Mouse (Mus musculus) right cerebral cortex, postnatal 4 days (tissue): ENCODE data around the gene Polr3c.
"Not testable (repeated sequence)": the region's sequence is repeated elsewhere in the genome, so short reads cannot be mapped to it uniquely, and the experiment has no call there.

Experiments used
- DNase-seq: peaks from one replicate; pipeline ENCODE4 v3.0.0-alpha.2; 2022

The Polr3c gene

DNA sequence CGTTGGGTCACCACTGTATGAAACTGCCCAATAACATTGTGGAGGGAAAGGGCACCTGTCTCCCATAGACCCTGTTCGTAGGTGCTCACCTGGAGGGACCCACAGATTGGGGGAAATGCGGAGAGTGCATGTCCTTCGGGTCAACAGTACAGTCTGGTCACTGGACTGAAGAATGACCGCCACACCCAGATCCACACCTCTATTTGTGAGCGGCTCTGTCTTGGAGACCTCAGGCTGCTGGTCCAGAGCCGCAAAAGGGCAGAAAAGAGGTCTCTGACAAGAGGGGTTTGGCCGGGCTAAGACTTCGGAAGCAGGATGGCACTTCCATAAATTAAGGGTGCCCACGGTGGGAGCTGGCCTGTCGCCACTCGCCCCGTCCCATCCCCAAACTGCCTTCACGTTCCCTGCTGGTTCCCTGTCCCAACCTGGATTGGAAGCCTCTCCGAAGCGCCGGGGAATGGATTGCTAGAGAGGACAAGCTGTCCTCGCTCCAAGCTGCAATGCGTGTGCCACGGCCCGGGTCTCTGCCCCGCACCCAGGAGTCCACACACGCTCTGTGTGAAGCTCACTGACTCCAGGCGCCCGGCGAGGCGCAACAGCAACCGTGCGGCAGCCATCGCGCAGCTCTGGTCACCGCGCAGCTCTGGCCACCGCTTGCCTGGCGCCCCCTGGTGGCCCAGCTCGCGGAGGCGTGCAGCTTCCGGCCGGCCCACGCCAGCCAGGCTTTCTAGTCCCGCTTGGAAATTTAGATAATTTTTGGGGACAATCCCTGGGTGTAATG, 19.3 kb downstream of the Polr3c start, which contains the start of gene Nudt17:
TSS of gene Nudt17 (minus strand) at position 660 of the 781 bp plus-strand sequence.
- DNase-seq = peak; percentile 89

DNA sequence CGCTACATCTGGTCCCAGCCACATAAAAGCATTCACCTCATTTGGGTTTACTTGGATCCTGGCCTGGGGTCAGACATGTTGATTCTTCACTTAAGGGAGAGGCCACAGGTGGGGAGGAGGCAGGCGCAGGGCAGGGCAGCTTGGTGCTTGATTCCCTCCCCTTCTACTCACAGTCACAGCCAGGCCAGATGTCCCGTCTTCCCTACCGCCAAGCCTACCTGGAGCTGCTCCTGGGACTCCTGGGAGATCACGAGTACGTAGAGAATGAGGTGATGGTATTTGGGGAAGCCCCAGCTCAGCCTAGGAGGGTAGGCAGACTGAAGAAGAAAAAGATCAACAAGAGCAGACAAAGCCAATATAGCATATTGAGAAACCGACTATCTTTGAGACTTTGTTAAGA, 20.4 kb downstream of the Polr3c start:
- DNase-seq = no peak

DNA sequence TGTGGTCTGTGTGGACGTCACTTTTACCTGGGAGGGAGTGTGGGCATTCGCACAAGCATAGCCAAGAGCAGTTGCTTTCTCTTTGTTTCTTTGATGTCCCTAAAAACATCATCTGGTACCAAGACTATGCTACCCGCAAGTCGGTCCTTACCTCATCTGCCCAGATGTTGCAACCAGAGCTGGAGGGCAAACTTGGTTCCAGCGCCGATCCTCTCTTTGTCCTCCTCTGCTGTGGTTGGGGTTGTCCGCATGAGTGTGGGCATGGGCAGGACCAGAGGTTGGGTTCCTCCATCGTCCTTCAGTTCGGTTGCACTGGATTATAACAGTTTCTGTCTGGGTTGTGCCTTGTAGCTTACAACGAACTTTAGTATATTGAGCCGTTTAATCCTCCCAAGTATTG, 21.2 kb downstream of the Polr3c start:
- DNase-seq = no peak

DNA sequence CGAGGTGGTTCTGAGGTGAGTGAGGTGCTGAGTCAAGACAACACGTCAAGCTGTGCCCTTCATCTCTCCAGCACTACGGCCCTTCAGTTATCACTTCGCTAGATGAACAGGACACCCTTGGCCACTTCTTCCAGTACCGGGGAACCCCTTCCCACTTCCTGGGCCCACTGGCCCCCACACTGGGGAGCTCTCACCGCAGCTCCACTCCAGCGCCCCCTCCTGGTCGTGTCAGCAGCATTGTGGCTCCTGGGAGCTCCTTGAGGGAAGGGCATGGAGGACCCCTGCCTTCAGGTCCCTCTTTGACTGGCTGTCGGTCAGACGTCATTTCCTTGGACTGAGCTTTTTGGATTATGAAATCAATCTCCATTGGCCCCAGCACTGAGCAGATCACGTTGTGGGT, 22.6 kb downstream of the Polr3c start:
- peak; percentile 46 for DNase-seq

DNA sequence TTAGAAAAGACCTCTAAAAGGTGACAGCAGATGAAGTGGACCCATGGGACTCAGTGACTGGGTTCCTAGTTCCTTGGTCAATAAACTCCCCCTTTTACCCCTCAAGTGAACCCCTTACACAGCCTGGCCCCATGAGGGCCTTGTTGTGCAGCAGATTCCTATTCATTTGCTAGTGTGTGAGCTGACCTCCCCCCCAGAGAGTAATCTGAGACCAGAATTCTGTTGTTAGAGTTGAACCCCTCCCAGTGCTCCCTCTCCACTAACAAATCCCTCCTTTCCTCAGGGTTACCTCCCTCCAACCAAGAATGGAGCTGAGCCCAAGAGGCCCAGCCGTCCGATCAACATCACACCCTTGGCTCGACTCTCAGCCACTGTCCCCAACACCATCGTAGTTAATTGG, 26.4 kb downstream of the Polr3c start:
- DNase-seq = no peak

DNA sequence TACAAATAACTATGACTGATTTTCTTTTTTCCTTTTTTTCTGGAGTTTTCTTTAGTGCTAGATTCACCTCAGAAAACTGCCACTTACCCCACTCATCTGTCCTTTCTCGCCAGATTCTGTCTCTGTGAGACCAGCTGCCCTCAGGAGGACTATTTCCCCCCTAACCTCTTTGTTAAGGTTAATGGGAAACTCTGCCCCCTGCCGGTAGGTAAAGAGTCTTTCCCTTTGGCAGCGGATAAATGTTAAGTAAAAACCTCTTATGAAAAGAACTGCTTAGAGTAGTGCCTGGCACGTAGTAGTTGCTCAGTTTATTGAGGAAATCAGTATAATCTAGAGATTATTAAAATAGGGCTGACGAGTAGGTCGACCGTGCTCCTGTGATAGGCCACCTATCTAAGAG, 27.1 kb downstream of the Polr3c start:
- DNase-seq = no peak

DNA sequence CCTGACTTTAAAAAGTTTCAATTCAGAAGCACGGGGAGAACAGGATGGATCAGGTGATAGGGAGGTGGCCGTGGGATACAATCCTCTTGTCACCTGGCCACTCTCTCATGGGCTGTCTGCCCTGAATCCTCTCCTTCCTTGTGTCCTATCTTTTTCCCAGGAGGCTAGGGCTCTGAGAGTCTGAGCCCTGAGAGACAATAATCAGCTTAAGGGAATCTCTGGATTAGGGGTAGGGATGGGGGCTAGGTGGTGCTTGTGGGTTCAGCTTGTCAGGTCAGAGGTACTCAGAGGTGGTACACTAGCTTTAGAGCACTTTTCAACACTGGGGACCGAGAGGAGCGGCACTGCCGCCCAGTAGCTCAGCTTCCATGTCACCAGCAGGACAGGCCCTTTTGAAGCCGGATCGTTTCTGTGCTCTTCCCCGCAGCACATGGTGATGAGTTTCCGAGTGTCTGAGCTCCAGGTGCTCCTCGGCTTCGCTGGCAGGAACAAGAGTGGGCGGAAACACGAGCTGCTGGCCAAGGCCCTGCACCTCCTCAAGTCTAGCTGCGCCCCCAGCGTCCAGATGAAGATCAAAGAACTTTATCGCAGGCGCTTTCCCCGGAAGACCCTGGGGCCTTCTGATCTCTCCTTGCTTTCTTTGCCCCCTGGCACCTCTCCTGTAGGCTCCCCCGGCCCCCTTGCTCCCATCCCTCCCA, 28.3 kb downstream of the Polr3c start:
- no peak for DNase-seq

DNA sequence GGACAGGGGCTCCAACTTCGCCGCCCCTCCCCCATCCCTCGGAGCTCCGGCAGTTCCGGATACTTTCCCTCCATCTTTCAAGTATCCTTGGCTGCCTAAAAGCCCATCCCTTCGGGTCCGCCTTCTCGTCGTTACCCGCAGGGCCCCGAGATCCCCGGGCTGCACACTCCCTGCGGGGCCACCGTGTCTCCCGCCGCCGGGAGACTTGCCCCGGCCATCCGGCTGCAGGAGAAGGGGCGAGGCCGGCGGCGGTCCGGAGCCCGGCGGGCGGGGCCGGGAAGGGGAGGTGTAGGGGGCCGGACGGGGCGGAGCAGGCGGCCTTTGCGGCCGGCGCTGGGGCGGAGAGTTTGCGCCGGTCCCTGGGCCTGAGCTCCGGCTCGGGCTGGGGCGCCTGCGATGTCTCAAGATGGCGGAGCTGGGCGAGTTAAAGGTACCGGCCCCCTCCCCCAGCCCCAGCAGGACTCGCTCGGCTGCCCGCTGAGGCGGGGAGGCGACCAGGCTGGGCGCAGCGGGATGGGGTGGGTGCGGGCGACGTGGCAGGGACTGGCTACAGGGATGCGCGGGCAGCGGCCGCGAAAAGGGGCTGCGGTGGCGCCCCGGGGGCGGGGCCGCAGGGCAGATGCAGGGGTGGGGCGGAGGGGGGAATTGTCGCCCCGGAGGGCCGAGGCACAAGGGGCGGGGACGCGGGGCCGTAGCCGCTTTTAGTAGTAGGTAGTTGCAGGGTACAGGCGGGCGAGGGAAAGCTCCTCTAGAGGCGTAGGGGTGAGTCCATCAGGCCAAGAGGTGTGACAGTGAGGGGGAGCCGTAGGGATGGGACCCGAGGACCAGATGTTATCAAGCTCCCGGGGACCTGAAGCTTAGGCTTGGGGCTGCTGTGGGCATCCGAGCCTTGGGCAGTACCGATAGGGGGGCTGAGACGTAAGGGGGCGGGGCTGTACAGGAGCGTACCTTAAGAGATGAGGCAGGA, 30.4 kb downstream of the Polr3c start:
- DNase-seq = peak; percentile 76

DNA sequence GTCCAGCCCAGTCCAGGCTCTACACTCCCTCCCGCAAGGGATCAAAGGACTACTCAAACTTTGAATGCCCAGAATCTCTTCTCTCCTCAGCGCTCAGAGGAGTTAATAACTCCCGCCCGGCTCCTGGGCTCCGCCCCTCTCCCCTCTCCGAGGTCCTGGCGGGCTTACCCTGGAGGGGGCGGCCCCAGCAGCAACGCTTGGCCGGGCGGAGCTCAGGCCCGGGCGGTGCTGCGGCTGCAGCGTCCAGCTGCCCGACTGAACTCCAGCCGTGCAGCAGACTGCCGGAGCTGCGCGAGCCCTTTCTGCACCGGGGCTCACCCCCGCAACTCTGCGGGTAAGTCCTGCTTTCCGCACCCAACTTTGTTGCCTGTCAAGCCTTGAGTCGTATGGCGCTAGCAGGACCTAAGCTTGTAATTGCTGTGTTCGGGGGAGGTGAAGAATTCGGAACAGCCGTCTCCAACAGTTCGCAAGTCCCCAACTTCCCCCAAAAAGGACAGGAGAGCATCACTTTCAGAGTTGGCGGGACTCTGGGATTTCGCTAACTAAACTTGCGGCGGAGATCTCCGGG, 31.1 kb downstream of the Polr3c start, which contains the start of gene Pias3:
TSS of gene Pias3 (plus strand) at position 187 of the 568 bp plus-strand sequence.
- peak; percentile 45 for DNase-seq

DNA sequence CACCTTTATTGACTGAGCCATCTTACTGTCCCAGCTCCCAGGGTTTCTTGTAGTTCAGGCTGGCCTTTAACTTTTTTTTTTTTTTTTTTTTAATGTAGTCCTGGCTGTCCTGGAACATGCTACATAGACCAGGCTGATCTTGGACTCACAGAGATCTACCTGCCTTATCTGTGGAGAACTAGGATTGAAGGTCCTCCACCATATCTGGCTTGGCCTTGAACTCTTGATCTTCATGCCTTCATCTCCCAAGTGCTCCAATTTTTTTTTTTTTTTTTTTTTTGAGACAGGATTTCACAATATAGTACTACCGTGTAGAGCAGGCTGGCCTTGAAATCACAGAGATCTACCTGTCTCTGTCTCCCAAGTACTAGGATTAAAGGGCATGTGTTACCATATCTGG, 33.8 kb downstream of the Polr3c start:
- DNase-seq = no peak

DNA sequence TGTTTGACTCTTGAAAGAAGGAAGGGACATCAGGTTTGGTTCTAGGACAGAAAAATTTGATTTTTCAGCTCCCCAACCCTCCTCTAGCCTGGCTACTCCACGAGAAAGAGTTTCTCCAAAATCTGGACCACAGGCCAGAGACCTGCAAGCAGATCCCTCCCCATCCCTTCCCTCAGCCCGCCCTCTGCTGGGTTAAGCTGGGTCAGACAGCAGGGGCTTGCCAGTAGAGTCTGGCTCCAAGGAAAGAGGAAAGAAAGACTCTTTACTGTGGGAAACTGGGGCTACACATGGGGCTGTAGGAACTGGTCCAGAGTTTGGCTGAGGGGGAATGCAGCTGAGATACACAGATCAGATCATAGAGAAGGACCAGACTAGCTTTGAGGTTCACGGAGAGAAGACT, 34.9 kb downstream of the Polr3c start:
- no peak for DNase-seq

DNA sequence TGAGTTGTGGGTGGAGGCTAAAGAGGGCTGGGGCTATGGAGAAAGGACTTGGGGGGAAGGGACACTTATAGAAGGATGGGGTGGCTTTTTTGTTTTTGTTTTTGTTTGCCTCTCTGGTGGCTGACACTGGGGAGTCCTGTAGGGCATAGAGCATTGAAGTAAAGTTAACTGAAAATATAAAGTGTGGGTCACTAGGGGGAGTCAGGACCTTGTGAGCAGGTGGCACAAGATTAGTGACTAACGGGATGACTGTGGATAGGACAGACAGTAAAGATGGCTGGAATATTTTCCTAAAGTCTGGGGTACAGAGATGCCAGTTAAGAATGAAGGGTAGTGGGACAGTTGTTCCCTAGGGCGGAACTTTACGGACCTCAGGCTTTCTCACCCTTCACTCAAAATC, 37.1 kb downstream of the Polr3c start:
- no peak for DNase-seq

DNA sequence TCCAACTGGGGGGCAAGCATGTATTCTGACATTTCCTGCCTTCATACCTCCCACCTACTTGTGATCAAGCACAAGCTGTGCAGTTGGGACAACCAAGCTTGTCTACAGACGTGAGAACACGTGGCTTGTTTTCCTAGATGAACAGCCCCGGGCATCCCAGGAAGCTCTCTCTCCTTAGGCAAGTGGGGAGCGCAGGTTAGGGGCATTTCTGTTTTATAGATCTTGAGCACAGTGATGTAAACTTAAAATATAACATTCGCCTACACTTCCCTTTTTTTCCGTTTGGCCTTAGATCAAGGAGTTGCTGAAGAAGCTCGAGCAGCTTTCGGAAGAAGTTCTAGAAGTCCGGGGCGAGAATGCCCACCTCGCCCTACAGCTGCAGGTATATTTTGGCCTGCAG, 38.6 kb downstream of the Polr3c start:
- DNase-seq = no peak

DNA sequence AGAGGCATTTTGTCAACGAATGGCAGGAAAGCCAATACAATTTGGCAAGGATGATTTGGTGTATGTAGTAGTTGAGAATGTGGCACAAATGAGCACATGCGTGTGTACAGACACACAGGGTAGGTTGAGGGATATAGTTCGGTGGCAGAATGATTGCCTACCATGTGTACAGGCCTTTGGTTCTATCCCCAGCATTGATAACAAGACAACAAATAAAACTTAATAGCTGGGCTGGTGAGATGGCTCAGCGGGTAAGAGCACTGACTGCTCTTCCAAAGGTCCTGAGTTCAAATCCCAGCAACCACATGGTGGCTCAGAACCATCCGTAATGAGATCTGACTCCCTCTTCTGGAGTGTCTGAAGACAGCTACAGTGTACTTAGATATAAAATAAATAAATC, 41.4 kb downstream of the Polr3c start:
- not testable (repeated sequence) for DNase-seq

DNA sequence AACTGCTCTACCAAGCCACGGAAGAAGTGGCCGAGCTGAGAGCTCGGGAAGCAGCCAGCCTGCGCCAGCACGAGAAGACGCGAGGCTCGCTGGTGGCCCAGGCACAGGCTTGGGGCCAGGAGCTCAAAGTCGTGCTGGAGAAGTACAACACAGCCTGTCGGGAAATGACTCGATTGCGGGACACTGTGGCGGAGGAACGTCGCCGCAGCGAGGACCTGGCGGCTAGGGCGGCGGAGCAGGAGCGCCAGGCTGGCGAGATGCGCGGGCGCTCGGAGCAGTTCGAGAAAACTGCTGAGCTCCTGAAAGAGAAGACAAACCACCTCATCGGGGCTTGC, 42.6 kb downstream of the Polr3c start:
- DNase-seq = no peak

DNA sequence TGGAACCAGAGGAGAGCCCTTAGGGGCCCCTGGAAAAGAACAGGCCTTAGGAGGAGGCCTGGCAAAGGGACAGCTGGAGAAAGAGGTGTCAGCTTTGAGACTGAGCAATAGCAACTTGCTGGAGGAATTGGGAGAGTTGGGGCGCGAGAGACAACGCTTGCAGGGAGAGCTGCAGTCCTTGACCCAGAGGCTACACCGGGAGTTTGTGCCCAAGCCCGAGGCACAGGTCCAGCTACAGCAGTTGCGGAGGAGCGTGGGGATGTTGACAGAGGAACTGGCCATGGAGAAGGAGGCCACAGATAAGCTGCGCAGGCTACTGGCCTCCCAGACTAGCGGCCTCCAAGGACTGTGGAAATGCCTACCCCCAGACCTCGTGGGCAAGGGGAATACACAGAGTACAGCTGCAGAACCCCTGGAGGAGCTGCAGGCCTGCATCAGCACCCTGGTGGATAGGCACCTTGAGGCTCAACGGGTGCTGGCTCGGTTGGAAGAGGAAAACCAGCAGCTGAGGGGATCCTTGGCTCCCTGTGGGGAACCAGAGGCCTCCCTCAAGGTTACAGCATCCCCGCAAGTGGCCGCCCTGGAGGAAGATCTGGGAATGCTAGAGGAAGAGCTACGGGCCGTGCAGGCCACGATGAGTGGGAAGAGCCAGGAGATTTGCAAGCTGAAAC, 43.1 kb downstream of the Polr3c start:
- DNase-seq = no peak

DNA sequence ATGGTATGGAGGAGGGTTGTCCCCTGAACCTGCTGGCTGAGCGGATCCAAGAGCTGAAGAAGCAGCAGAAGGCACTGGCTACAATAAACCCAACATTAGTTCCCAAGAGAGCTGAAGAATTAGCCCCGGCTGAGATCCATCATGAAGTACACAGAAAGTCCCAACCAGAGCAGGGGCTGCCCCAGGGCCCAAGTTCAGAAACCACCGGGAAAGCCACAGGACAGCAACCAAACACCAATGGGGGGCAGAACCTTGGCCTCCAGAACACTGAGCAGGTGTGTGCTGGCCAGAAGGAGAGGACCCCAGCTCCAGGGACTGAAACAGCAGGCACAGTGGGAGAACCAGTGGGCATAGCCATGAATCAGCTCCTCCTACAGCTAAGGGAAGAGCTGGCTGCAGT, 43.9 kb downstream of the Polr3c start:
- no peak for DNase-seq

DNA sequence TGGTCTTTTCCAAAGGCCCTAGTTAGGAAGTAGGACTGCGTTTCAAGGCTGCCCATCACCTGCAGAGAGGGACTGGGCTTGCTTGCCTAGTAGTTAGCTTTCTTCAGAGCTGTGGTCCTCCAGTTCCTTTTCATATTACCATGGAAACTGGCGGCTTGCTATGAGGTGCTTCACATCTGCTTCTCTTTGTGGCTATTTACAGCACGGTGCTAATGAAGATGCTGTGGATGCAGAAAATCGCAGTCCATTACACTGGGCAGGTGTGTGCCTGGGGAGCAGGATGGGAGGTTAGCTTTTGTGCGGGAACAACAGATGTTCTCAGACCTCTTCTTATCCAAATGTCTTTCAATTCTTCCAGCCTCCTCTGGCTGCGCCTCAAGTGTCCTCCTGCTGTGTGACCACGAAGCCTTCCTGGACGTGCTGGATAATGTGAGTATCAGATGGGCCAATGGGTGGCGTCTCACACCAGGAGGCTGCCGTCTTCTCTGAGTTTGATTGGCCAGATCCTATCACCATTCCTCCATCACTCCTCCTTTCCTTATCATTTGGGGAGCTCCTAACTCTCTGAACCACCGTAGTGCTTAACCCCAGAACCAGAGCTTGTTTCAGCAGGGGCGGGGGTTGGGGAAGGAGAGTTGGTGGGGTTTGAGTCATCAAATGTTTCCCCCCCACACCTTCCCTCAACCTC, 47.0 kb downstream of the Polr3c start:
- no peak for DNase-seq

DNA sequence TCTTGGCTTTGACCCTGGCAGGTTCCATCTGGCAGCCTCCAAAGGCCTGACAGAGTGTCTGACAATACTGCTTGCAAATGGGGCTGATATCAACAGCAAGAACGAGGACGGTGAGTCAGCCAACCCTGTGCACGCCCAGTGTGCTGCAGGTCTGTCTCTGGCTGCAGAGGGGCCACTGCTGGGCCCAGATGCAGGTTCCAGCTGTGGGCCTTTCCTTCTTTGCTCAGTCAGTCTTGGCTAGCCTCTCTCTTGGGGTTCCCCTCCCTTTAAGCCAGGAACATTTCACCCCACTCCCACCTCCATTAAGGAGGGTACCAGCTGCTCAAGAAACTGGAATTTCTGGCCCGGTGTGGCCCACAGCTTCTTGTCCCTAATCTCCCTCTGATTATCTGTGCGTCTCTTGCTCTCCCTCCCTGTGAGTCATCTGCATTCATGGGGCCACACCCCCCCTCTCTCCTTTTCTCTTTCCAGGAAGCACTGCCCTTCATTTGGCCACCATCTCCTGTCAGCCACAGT, 48.2 kb downstream of the Polr3c start:
- no peak for DNase-seq

DNA sequence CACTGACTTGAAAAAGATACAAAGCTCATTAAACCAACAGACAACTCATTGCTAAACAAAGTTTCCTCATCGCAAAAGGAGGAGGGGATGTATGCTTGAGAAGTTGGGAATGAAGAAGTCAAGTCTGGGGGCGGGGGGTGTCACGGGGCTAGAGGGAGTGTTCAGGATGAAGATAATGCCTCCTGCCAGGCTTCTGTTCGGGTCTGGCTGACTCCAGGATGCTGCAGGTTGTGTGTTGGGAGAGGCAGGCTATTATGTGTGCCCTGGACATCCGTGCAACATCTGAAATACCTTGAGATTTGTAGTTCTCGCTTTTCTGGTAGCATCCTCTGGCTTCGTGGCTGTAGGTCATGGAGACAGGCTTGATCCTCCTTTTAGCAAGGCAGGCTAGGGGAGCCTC, 49.0 kb downstream of the Polr3c start:
- DNase-seq = no peak

DNA sequence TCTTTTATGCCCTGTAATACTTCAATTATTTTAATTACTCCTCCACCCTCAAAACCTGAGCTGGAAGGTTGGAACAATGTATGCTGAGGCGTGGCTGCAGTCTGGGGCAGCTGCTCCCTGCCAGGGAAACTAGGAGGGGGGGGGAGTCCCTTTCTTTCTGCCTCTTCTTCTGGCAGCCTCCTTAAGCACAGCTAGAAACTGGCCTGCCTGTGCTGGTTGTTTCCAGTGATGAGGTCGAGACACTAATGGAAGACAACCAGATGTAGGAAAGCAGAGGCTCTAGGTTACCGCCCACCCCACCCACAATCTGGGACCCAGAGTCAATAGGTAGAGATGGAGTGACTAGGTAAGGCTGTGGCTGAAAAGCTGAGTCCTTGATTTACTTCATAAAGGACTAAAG, 51.7 kb downstream of the Polr3c start:
- DNase-seq = no peak

DNA sequence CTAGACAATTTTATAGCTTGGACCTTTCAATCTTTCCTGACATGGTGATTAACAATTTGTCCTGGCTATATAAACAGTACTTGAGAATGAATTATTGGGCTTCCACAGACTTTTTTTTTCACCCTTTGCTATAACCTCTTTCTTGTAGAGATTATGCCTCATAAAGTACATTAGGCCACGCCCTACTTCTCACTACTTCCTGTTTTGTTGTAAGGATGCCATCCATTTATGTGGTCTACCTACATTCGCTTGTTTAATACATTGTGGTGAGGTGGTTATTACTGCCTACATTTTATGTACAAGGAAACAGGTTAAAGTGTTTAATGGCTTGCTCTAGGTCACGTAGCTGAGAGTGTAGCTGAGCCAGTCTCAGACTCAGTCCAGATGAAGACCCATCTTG, 52.3 kb downstream of the Polr3c start:
- DNase-seq = no peak
